Comparison of ENCODE assay signal across 7 mouse cellular contexts in genomic region chr2:118663804-118664766, GRCm38 (mm10). TPM values are rescaled to one million over a fixed set of nuclear protein-coding genes. Genes with fewer than 3 reads are reported as not detected.
DNase-seq lines count a peak whose midpoint lies in the region; ATAC-seq lines count a peak whose summit lies in the region.

No protein-coding gene starts in this region.

- peaks cover 9% of the 10 kb centered on the region for H3K27me3 ChIP-seq in megakaryocyte, embryonic 14.5 days (replicated peaks)
- H3K27me3 ChIP-seq in forebrain, embryonic 10.5 days (ENCODE audit: poor library complexity, severe bottlenecking) = peaks cover 63% of the 10 kb centered on the region
- H3K27me3 ChIP-seq in hindbrain, embryonic 14.5 days (ENCODE audit: control insufficient read depth, insufficient read depth, low read length) = no peaks in the 10 kb centered on the region
- peaks cover 34% of the 10 kb centered on the region; the same call in 1 of the 2 replicates for H3K27me3 ChIP-seq in liver, embryonic 12.5 days (replicated peaks)

- H3K4me3 ChIP-seq in megakaryocyte, embryonic 14.5 days (replicated peaks) = peak overlapping the region; percentile 92
- peak overlapping the region; percentile 58 for H3K4me3 ChIP-seq in forebrain, embryonic 10.5 days
- peak overlapping the region; percentile 52 for H3K4me3 ChIP-seq in hindbrain, embryonic 14.5 days (replicated peaks; ENCODE audit: low read length)
- H3K4me3 ChIP-seq in liver, embryonic 12.5 days = peak overlapping the region; percentile 67

- H3K9ac ChIP-seq in hindbrain, embryonic 14.5 days = peak overlapping the region; percentile 75
- H3K9ac ChIP-seq in liver, embryonic 12.5 days = peak overlapping the region; percentile 75

- 49% methylated on average over 19 of the region's 19 CpGs for WGBS in forebrain, embryonic 10.5 days
- WGBS in hindbrain, embryonic 14.5 days = 43% methylated on average over 19 of the region's 19 CpGs
- WGBS in liver, embryonic 12.5 days (ENCODE audit: insufficient replicate concordance) = 45% methylated on average over 19 of the region's 19 CpGs

- no peaks in the 10 kb centered on the region for H3K9me3 ChIP-seq in megakaryocyte, embryonic 14.5 days
- no peaks in the 10 kb centered on the region for H3K9me3 ChIP-seq in forebrain, embryonic 10.5 days
- H3K9me3 ChIP-seq in hindbrain, embryonic 14.5 days (ENCODE audit: control insufficient read depth, low read length) = no peaks in the 10 kb centered on the region
- no peaks in the 10 kb centered on the region for H3K9me3 ChIP-seq in liver, embryonic 12.5 days (replicated peaks)

- DNase-seq in forebrain, embryonic 10.5 days (ENCODE audit: extremely low spot score, low spot score) = peak; percentile 21
- no peak for DNase-seq in hindbrain, embryonic 14.5 days (ENCODE audit: low spot score)
- DNase-seq in right cerebral cortex, postnatal 10 days (ENCODE audit: low spot score in 2 of 2) = peak; percentile 55 to 63
- no peak for DNase-seq in adipocyte (ENCODE audit: low spot score)

- peak overlapping the region; percentile 75 for H3K4me2 ChIP-seq in hindbrain, embryonic 14.5 days (replicated peaks)
- peak overlapping the region; percentile 90 for H3K4me2 ChIP-seq in liver, embryonic 12.5 days

- peaks cover 29% of the 10 kb centered on the region for H3K36me3 ChIP-seq in megakaryocyte, embryonic 14.5 days (replicated peaks; ENCODE audit: low read length)
- H3K36me3 ChIP-seq in forebrain, embryonic 10.5 days (replicated peaks) = no peaks in the 10 kb centered on the region
- H3K36me3 ChIP-seq in hindbrain, embryonic 14.5 days (replicated peaks; ENCODE audit: control insufficient read depth, insufficient read depth) = no peaks in the 10 kb centered on the region
- H3K36me3 ChIP-seq in liver, embryonic 12.5 days = no peaks in the 10 kb centered on the region

- peak overlapping the region; percentile 75; the same call in 1 of the 2 replicates for H3K27ac ChIP-seq in forebrain, embryonic 10.5 days
- peak overlapping the region; percentile 76; the same call in 1 of the 2 replicates for H3K27ac ChIP-seq in hindbrain, embryonic 14.5 days
- H3K27ac ChIP-seq in liver, embryonic 12.5 days = peak overlapping the region; percentile 99

- H3K4me1 ChIP-seq in megakaryocyte, embryonic 14.5 days = peaks cover 74% of the 10 kb centered on the region
- peaks cover 36% of the 10 kb centered on the region for H3K4me1 ChIP-seq in forebrain, embryonic 10.5 days
- peaks cover 30% of the 10 kb centered on the region for H3K4me1 ChIP-seq in hindbrain, embryonic 14.5 days (replicated peaks; ENCODE audit: control insufficient read depth, insufficient read depth, low read length)
- H3K4me1 ChIP-seq in liver, embryonic 12.5 days = peaks cover 73% of the 10 kb centered on the region

- ATAC-seq in megakaryocyte, adult 5-6 weeks (ENCODE audit: poor library complexity, severe bottlenecking) = no peak
- peak; percentile 46 for ATAC-seq in hindbrain, embryonic 14.5 days (ENCODE audit: low FRiP score)
- peak; percentile 47; the same call in 1 of the 2 replicates for ATAC-seq in liver, embryonic 12.5 days

RNA-seq across cellular contexts. Expression of gene Pak6, which starts 1.0 kb away (rescaled TPM):
- polyA plus RNA-seq in megakaryocyte, embryonic 14.5 days (2012; ENCODE audit: insufficient read depth, low replicate concordance) = 7.2 and 8.5 TPM in 2 replicates
- not detected in 2 replicates for total RNA-seq in megakaryocyte, adult 5-6 weeks (2015)
- total RNA-seq in megakaryocyte, adult 5-6 weeks (2017) = not detected in 2 replicates
- polyA plus RNA-seq in forebrain, embryonic 10.5 days (2016; fragmentation: Nextera tagmentation; extraction: Ambion mirVana) = 0.52 and 1.6 TPM in 2 replicates
- polyA plus RNA-seq in hindbrain, embryonic 14.5 days (2014; fragmentation: Nextera tagmentation; extraction: Ambion mirVana) = 39.9 and 41.7 TPM in 2 replicates
- 1.4 and 1.9 TPM in 2 replicates for polyA plus RNA-seq in liver, embryonic 12.5 days (2016; fragmentation: Nextera tagmentation; extraction: Ambion mirVana)

RNA-seq across cellular contexts. Expression of gene Ankrd63, which starts 39.7 kb away (rescaled TPM):
- 0.30 and 0.55 TPM in 2 replicates for polyA plus RNA-seq in megakaryocyte, embryonic 14.5 days (2012; ENCODE audit: insufficient read depth, low replicate concordance)
- 0.07 and 0.11 TPM in 2 replicates for total RNA-seq in megakaryocyte, adult 5-6 weeks (2015)
- 0.07 and 0.12 TPM in 2 replicates for total RNA-seq in megakaryocyte, adult 5-6 weeks (2017)
- polyA plus RNA-seq in forebrain, embryonic 10.5 days (2016; fragmentation: Nextera tagmentation; extraction: Ambion mirVana) = not detected in 2 replicates
- polyA plus RNA-seq in hindbrain, embryonic 14.5 days (2014; fragmentation: Nextera tagmentation; extraction: Ambion mirVana) = not detected in 2 replicates
- 0.07 TPM in 1 of 2 replicates, not detected in the other for polyA plus RNA-seq in liver, embryonic 12.5 days (2016; fragmentation: Nextera tagmentation; extraction: Ambion mirVana)

Comparison
In these comparisons a context has a peak if more than half of its experiments do, and no peak if none do; other contexts are left out.
1. DNase-seq: peak in forebrain, embryonic 10.5 days (single experiment) and right cerebral cortex, postnatal 10 days (2 of 2); none in hindbrain, embryonic 14.5 days (single experiment) and adipocyte (single experiment).
2. Peak in every context shown above with its lines, with median percentiles within 50 percentile points of each other: H3K4me3 ChIP-seq and H3K27ac ChIP-seq.